Mouse (Mus musculus) MEL (cell line): Measurements from ENCODE around the gene 9130019O22Rik. TPM values are rescaled to one million over a fixed set of nuclear protein-coding genes. Genes with fewer than 3 reads are reported as not detected.

Experiments
- DNase-seq: peaks from one replicate; pipeline ENCODE4 v3.0.0; 2011; ENCODE audit warnings: low read depth, low spot score
- H3K27ac ChIP-seq: 2 replicates; pipeline ENCODE4 v1.5.1; 2012; ENCODE audit warnings: low read depth, mild to moderate bottlenecking, control low read depth, low read length, moderate library complexity; ENCODE audit not compliant: control insufficient read depth
- H3K27me3 ChIP-seq, 2 experiments: fragments of 150-350 bp in 1 of 2; sonication (generic) in 1 of 2; 2 replicates each; pipeline ENCODE4 v1.6.1; 2012; ENCODE audit warnings: low read length in 2 of 2, mild to moderate bottlenecking in 2 of 2, improper control_type of control experiment in 1 of 2, moderate library complexity in 1 of 2; ENCODE audit not compliant: insufficient read depth in 2 of 2, control insufficient read depth in 1 of 2
- H3K36me3 ChIP-seq, 2 experiments: 2 replicates each; pipeline ENCODE4 v1.6.1; 2012 to 2014; ENCODE audit warnings: low read length in 2 of 2, improper control_type of control experiment in 1 of 2, inconsistent platforms in 1 of 2, mild to moderate bottlenecking in 1 of 2; ENCODE audit not compliant: insufficient read depth in 2 of 2, control insufficient read depth in 1 of 2
- H3K4me1 ChIP-seq, 2 experiments: fragments of 150-350 bp in 1 of 2; sonication (generic) in 1 of 2; 2 replicates each; pipeline ENCODE4 v1.6.1; 2012; ENCODE audit warnings: low read length in 2 of 2, improper control_type of control experiment in 1 of 2, mild to moderate bottlenecking in 1 of 2; ENCODE audit not compliant: insufficient read depth in 2 of 2, control insufficient read depth in 1 of 2
- H3K4me3 ChIP-seq, 2 experiments: fragments of 150-350 bp in 1 of 2; sonication (generic) in 1 of 2; 2 replicates each; pipeline ENCODE4 v1.5.1; 2012; ENCODE audit warnings: low read depth in 2 of 2, low read length in 2 of 2, mild to moderate bottlenecking in 2 of 2, moderate library complexity in 2 of 2, control low read depth in 1 of 2, improper control_type of control experiment in 1 of 2; ENCODE audit not compliant: control insufficient read depth in 1 of 2, insufficient read depth in 1 of 2
- H3K79me2 ChIP-seq: 2 replicates; pipeline ENCODE4 v1.6.1; 2012; ENCODE audit warnings: mild to moderate bottlenecking, low read length, moderate library complexity; ENCODE audit not compliant: control insufficient read depth, poor library complexity, insufficient read depth
- H3K9ac ChIP-seq: 2 replicates; pipeline ENCODE4 v1.6.1; 2012; ENCODE audit warnings: low read depth, mild to moderate bottlenecking, control low read depth, low read length, moderate library complexity; ENCODE audit not compliant: control insufficient read depth, poor library complexity, severe bottlenecking
- H3K9me3 ChIP-seq: fragments of 150-350 bp; sonication (generic); replicated peaks from 2 replicates; pipeline ENCODE4 v1.6.1; 2012; ENCODE audit warnings: mild to moderate bottlenecking, low read length, improper control_type of control experiment, moderate library complexity; ENCODE audit not compliant: insufficient read depth
- EP300 ChIP-seq, 2 experiments: IDR thresholded peaks; 2 replicates each; pipeline ENCODE4 v1.6.1; 2011; ENCODE audit warnings: improper control_type of control experiment in 2 of 2, low read length in 2 of 2, low read depth in 1 of 2, mild to moderate bottlenecking in 1 of 2
- ETS1 ChIP-seq: IDR thresholded peaks from 2 replicates; pipeline ENCODE4 v1.6.1; 2012; ENCODE audit warnings: low read depth, mild to moderate bottlenecking, inconsistent platforms, low read length, improper control_type of control experiment, moderate library complexity
- GABPA ChIP-seq: IDR thresholded peaks from 2 replicates; pipeline ENCODE4 v1.6.1; 2012; ENCODE audit warnings: low read depth, mild to moderate bottlenecking, inconsistent platforms, low read length, improper control_type of control experiment, moderate library complexity
- GATA1 ChIP-seq: IDR thresholded peaks from 2 replicates; pipeline ENCODE4 v1.6.1; 2011; ENCODE audit warnings: low read depth, low read length, improper control_type of control experiment
- HCFC1 ChIP-seq: IDR thresholded peaks from 2 replicates; pipeline ENCODE4 v1.6.1; 2012; ENCODE audit warnings: low read depth, mild to moderate bottlenecking, inconsistent platforms, low read length, improper control_type of control experiment, moderate library complexity
- MAFK ChIP-seq: IDR thresholded peaks from 2 replicates; pipeline ENCODE4 v1.6.1; 2011; ENCODE audit warnings: low read depth, mild to moderate bottlenecking, low read length, improper control_type of control experiment, borderline replicate concordance
- MAX ChIP-seq: IDR thresholded peaks from 2 replicates; pipeline ENCODE4 v1.6.1; 2011; ENCODE audit warnings: low read length, improper control_type of control experiment
- MAZ ChIP-seq: IDR thresholded peaks from 2 replicates; pipeline ENCODE4 v1.6.1; 2012; ENCODE audit warnings: low read depth, mild to moderate bottlenecking, inconsistent platforms, low read length, improper control_type of control experiment
- MEF2A ChIP-seq: IDR thresholded peaks from 2 replicates; pipeline ENCODE4 v1.6.1; 2014; ENCODE audit warnings: low read depth, mild to moderate bottlenecking, inconsistent platforms, low read length, improper control_type of control experiment; ENCODE audit not compliant: poor library complexity, insufficient replicate concordance, severe bottlenecking; ENCODE audit errors: extremely low read depth
- MXI1 ChIP-seq: IDR thresholded peaks from 2 replicates; pipeline ENCODE4 v1.6.1; 2011; ENCODE audit warnings: mild to moderate bottlenecking, low read depth, low read length, improper control_type of control experiment
- MYC ChIP-seq: IDR thresholded peaks from 2 replicates; pipeline ENCODE4 v1.6.1; 2011; ENCODE audit warnings: low read depth, mild to moderate bottlenecking, low read length, improper control_type of control experiment, moderate library complexity
- NELFE ChIP-seq: IDR thresholded peaks from 2 replicates; pipeline ENCODE4 v1.6.1; 2011; ENCODE audit warnings: low read depth, low read length, improper control_type of control experiment
- NRF1 ChIP-seq: IDR thresholded peaks from 2 replicates; pipeline ENCODE4 v1.6.1; 2014; ENCODE audit warnings: low read depth, mild to moderate bottlenecking, inconsistent platforms, low read length, improper control_type of control experiment, moderate library complexity; ENCODE audit not compliant: poor library complexity, insufficient read depth, severe bottlenecking
- POLR2A ChIP-seq, 2 experiments: IDR thresholded peaks; 2 replicates each; pipeline ENCODE4 v1.6.1; 2011 to 2012; ENCODE audit warnings: low read length in 2 of 2, mild to moderate bottlenecking in 2 of 2, control low read depth in 1 of 2, improper control_type of control experiment in 1 of 2, low read depth in 1 of 2, moderate library complexity in 1 of 2; ENCODE audit not compliant: control insufficient read depth in 1 of 2, insufficient read depth in 1 of 2, poor library complexity in 1 of 2
- POLR2AphosphoS5 ChIP-seq: IDR thresholded peaks from 2 replicates; pipeline ENCODE4 v1.6.1; 2012; ENCODE audit warnings: low read depth, borderline replicate concordance, mild to moderate bottlenecking, inconsistent platforms, low read length, moderate library complexity, mixed read lengths
- RCOR1 ChIP-seq: IDR thresholded peaks from 2 replicates; pipeline ENCODE4 v1.6.1; 2012; ENCODE audit warnings: low read depth, mild to moderate bottlenecking, inconsistent platforms, low read length, improper control_type of control experiment
- SIN3A ChIP-seq: IDR thresholded peaks from 2 replicates; pipeline ENCODE4 v1.6.1; 2012; ENCODE audit warnings: low read length, improper control_type of control experiment, inconsistent platforms
- SMC3 ChIP-seq: IDR thresholded peaks from 2 replicates; pipeline ENCODE4 v1.6.1; 2011; ENCODE audit warnings: low read depth, low read length, improper control_type of control experiment
- TAL1 ChIP-seq: IDR thresholded peaks from 2 replicates; pipeline ENCODE4 v1.6.1; 2012; ENCODE audit warnings: mild to moderate bottlenecking, inconsistent platforms, low read length, moderate library complexity, mixed read lengths
- TBP ChIP-seq: IDR thresholded peaks from 2 replicates; pipeline ENCODE4 v1.8.0; 2011; ENCODE audit warnings: low read depth, low read length, improper control_type of control experiment
- TCF12 ChIP-seq: IDR thresholded peaks from 2 replicates; pipeline ENCODE4 v1.6.1; 2014; ENCODE audit warnings: low read depth, mild to moderate bottlenecking, inconsistent platforms, low read length, improper control_type of control experiment, moderate library complexity
- UBTF ChIP-seq: IDR thresholded peaks from 2 replicates; pipeline ENCODE4 v1.6.1; 2012; ENCODE audit warnings: low read depth, mild to moderate bottlenecking, inconsistent platforms, low read length, improper control_type of control experiment, moderate library complexity, borderline replicate concordance; ENCODE audit not compliant: insufficient read depth
- ZC3H11A ChIP-seq: IDR thresholded peaks from 2 replicates; pipeline ENCODE4 v1.6.1; 2012; ENCODE audit warnings: low read depth, mild to moderate bottlenecking, inconsistent platforms, low read length, improper control_type of control experiment
- ZKSCAN1 ChIP-seq: IDR thresholded peaks from 2 replicates; pipeline ENCODE4 v1.6.1; 2012; ENCODE audit warnings: low read depth, mild to moderate bottlenecking, inconsistent platforms, low read length, improper control_type of control experiment, moderate library complexity
- ZMIZ1 ChIP-seq: IDR thresholded peaks from 2 replicates; pipeline ENCODE4 v1.6.1; 2012; ENCODE audit warnings: low read depth, mild to moderate bottlenecking, inconsistent platforms, low read length, improper control_type of control experiment, moderate library complexity
- ZNF384 ChIP-seq: IDR thresholded peaks from 2 replicates; pipeline ENCODE4 v1.6.1; 2012; ENCODE audit warnings: low read depth, mild to moderate bottlenecking, inconsistent platforms, low read length, improper control_type of control experiment
- polyA plus RNA-seq, 2 experiments: library from polyadenylated mRNA; stranded (reverse) in 1 of 2; unstranded in 1 of 2; fragments of >175 nt in 1 of 2; fragments of >200 nt in 1 of 2; gene quantifications; 2 replicates each; pipeline versions ENCODE4 v1.2.1 to v1.2.4; 2012; ENCODE audit warnings: low replicate concordance in 2 of 2, low read depth in 1 of 2; ENCODE audit not compliant: insufficient read length in 2 of 2, insufficient read depth in 1 of 2, missing spikeins in 1 of 2
- total RNA-seq: library from RNA; depleted of rRNA; stranded (reverse); fragments of 300-350 nt; gene quantifications from 2 replicates; pipeline ENCODE4 v1.2.3, GENCODE M21; 2012

Gene 9130019O22Rik
- total and polyA plus RNA-seq, 3 experiments: 1.5 to 2.1 TPM; not detected in 1

DNA sequence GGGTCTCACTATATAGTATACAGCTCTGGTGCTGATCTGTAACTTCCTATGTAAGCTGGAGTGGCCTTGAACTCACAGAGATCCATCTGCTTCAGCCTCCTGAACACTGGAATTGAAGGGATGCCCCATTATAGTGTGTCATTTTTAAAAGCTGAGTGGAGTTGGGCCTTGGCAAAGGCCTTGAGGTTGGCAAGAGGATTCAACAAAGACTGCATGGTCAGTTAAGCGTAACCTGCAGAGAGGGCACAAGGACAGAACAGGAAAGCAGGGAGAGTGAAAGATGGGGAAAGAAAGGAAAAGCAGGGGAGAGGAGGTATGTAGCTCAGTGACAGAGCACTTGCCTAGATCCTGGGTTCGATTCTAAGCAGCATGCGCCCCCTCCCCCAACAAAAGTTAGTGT lies 38.3 kb upstream of the 9130019O22Rik start (continued):
- TF ChIP-seq ZMIZ1: no peak
- TF ChIP-seq TBP: no peak

DNA sequence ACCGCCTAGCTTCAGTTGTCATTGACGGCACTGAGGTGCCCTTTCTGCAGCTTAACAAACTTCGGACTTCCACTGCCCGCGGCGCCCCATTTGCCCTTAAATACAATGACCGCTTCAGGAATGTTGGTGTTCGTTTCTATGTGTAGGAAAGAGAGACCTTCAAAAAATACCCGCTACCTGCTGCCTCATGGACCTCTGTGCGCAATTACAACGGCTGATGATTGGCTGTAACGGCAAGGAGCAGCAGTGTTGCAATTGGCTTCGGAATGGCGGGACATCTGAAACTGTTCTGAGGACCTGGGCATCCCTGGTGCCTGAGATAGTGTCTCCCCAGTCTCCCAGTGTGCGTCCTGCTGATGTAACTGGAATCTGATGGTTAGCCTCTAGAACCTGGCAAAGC lies 35.3 kb upstream of the 9130019O22Rik start:
- H3K27me3 ChIP-seq: no peaks in the 10 kb centered on the region
- H3K9ac ChIP-seq: peak overlapping the region; percentile 57
- peak; percentile 66 for DNase-seq
- peak overlapping the region; percentile 29 for H3K27ac ChIP-seq
- peak overlapping the region; percentile 69 to 98 for H3K4me3 ChIP-seq
- TF ChIP-seq MXI1 (no peak), NRF1 (0 out of 2 replicates have a peak, but pooled peaks have one; percentile 18)
- H3K79me2 ChIP-seq: peaks cover 4% of the 10 kb centered on the region; the same call in 1 of the 2 replicates
- peaks cover 0 to 26% of the 10 kb centered on the region in 2 experiments; a peak in 2 of 4 replicates for H3K36me3 ChIP-seq
- no peaks in the 10 kb centered on the region for H3K9me3 ChIP-seq
- peaks cover 7 to 28% of the 10 kb centered on the region in 2 experiments for H3K4me1 ChIP-seq

DNA sequence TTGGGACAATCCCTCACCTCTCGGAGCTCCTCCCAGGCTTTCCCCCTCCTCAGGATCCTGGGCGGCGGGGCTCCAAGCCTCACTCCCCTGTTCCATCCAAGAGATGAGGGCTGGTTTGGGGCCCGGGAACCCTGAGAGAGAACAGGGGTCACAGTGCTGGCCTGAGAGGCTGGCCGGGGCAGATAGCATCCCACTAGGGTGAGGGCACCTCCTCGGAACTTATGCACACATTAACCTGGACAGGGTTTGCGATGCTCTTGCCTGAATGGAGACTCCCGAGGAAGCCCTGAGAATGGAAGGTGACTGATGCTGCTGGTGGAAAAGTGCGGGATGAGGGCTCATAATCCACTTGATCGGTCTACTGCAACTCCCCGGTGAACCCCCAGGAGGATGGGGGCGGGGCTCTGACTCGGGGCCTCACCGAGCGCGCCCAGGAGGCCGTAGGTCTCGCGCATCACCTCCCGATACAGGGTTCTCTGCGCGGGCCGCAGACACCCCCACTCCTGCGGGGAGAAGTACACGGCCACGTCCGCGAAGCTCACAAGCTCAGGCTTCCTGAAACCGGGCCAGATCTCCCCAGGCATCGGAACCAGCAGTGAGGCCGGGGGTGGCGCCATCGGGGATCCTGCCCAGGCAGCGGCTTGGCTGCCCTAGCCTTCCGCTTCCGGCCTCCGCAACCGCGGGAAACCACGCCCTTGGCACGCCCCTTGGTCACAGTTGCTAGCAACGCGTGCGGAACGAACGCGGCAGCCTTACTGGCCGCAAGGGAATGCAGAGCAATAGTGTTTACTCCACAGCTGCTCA lies 34.6 kb upstream of the 9130019O22Rik start, which contains the start of gene Zfp688:
Gene Zfp688 (minus strand): TSS at position 681 of the 804 bp plus-strand sequence.
- Histone ChIP-seq H3K4me3 (peak within 1 kb of the TSS; percentile 69 to 98), H3K79me2 (peaks cover 4% of the 10 kb centered on the region; the same call in 1 of the 2 replicates), H3K9me3 (no peaks in the 10 kb centered on the region), H3K9ac (peak within 1 kb of the TSS; percentile 77), H3K36me3 (peaks cover 0 to 23% of the 10 kb centered on the region in 2 experiments; a peak in 2 of 4 replicates), H3K4me1 (peaks cover 7 to 22% of the 10 kb centered on the region in 2 experiments), H3K27me3 (no peaks in the 10 kb centered on the region), H3K27ac (peak within 1 kb of the TSS; percentile 48)
- peak; percentile 95 for DNase-seq
- TF ChIP-seq POLR2A (IDR thresholded peaks at IDR 0.05; ENCODE audit: control insufficient read depth in 1 of 2, insufficient read depth in 1 of 2, low read depth in 1 of 2, low read length in 2 of 2, poor library complexity in 1 of 2): peak; percentile 76 to 90; a peak in 3 of 4 replicates
- 0 out of 2 replicates have a peak, but pooled peaks have one; percentile 31 for TF ChIP-seq RCOR1
- TF ChIP-seq GABPA: no peak
- no peak for TF ChIP-seq SMC3
- TF ChIP-seq MAFK: no peak
- TF ChIP-seq ZC3H11A: no peak
- no peak for TF ChIP-seq MAZ
- TF ChIP-seq TBP: 0 out of 2 replicates have a peak, but pooled peaks have one; percentile 41
- TF ChIP-seq HCFC1: peak; percentile 79
- TF ChIP-seq MAX: peak; percentile 72; the same call in 1 of the 2 replicates
- TF ChIP-seq TAL1: no peak
- peak; percentile 98 for TF ChIP-seq SIN3A
- TF ChIP-seq ZNF384: no peak
- peak; percentile 22; the same call in 1 of the 2 replicates for TF ChIP-seq TCF12
- no peak for TF ChIP-seq NRF1
- TF ChIP-seq MEF2A: no peak
- TF ChIP-seq POLR2AphosphoS5: no peak
- TF ChIP-seq EP300 (IDR thresholded peaks at IDR 0.05; ENCODE audit: low read depth in 1 of 2, low read length in 2 of 2): no peak
- peak; percentile 88 for TF ChIP-seq NELFE
- TF ChIP-seq UBTF: no peak
- TF ChIP-seq ZKSCAN1: no peak
- TF ChIP-seq GATA1: no peak
- TF ChIP-seq ETS1: peak; percentile 46; the same call in 1 of the 2 replicates
- peak; percentile 97 for TF ChIP-seq MXI1
- 0 out of 2 replicates have a peak, but pooled peaks have one; percentile 13 for TF ChIP-seq MYC
